Mouse (Mus musculus): ENCODE data around the gene Rilpl1.
"Not testable (repeated sequence)": the region's sequence is repeated elsewhere in the genome, so short reads cannot be mapped to it uniquely, and the experiment has no call there.

Rilpl1 gene

DNA sequence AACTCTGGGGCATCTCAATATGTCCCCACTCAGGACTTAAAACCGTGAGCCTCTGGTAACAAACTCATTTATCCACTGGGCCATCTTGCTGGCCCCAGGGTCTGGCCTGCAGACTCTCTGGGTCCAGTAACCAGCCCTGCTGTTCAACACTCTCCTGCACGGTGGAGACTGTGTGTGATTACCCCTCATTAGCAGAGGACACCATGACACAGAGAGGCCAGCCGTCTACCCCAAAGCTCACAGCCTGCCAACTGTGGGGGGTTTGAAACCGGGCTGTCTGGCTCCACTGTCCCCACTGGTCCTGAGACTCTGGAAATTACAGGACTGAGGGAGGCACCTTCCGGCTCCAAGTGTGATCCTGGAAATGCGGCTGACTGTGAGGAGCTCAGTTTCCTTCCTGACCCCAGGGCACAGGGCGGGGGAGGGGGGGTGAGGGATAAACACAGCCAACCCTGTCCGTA, 2.0 kb downstream of the Rilpl1 start:
- DNase-seq: no peak

DNA sequence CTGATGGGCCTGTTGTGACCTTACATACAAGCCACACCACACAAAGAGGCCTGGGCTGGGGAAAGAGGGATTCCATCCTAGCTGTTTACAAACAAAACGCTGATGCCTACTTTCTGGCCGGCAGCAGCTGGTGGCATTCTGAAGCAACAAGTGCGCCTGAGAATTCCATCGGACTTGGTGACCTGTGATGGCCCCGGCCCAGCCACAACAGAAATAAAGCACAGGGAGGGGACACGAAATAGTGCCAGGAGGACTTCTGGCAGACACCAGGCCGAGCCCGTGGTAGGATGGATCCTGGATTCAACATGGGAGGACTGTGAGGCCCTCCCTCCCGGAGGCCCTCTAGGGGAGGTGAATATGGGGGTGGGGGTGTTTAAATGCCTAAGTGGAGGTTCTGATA, 2.4 kb downstream of the Rilpl1 start:
- DNase-seq: no peak

DNA sequence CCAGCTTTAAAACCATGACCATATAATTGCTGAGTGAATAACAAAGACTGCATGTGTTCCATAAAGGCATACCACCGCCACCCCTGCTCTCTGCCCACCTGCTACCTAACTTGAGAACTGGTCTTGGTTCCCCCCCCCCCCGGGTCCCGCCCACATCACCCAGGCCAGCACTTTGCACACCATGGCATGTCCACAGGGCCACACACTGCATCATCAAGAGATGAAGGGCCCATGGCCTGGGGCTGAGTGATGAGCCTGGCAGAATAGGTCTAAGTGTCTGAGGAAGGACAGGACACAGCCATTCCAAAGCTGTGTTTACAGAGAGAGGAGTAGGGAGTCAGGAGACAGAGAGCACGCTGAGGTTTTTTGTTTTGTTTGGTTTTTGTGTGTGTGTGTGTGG, 2.8 kb downstream of the Rilpl1 start:
- DNase-seq: no peak

DNA sequence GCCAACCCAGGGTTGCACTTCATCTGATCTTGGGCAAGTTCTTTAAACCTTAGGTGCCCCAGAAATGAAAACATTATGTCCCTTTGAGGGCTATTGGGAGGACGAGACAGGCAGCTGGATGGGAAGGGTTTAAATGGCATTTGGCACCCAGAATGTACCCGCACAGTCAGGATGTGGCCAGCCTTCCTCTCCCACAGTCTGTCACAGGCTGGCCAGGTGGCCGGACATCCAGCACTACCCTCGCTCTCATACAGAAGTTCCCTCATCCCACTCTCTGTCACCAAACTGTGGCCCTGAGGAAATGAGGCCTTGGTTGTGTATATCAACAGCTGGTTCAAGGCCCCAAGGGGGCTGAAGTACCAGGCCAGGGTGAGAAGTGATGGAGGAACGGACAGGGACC, 6.2 kb downstream of the Rilpl1 start:
- DNase-seq: no peak

DNA sequence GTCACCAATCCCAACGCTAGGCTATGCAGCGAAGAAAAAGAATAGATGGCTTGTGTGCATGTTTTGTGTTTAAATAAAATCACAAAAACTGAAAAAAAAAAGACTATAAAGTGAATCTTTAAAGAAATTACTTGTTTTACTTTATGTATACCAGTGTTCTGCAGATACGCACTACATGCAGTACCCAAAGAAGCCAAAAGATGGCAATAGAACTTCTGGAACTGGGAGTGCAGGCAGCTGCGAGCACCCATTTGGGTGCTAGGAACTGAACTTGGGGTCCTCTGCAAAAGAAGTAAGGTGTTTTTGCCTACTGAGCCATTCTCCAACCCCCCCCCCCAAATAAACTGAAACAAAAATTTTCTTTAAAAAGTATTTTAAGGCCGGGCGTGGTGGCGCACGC, 8.2 kb downstream of the Rilpl1 start:
- no peak for DNase-seq

DNA sequence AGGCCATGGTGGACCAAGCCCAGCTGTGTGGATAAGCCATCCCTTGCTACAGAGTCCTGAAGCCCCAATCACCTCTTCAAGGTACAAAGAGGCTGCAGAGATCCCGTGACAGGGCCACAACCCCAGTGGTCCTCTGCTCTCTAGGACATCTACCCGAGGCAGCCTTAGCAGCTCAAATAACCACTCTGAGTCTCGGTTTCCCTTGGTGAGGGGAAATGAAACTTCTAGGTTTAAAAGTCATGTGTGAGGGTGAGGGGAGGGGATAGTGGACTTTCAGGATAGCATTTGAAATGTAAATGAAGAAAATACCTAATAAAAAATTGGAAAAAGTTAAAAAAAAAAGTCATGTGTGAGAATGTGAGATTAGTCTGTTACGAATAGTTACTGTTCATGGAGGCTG, 9.6 kb downstream of the Rilpl1 start:
- no peak for DNase-seq

DNA sequence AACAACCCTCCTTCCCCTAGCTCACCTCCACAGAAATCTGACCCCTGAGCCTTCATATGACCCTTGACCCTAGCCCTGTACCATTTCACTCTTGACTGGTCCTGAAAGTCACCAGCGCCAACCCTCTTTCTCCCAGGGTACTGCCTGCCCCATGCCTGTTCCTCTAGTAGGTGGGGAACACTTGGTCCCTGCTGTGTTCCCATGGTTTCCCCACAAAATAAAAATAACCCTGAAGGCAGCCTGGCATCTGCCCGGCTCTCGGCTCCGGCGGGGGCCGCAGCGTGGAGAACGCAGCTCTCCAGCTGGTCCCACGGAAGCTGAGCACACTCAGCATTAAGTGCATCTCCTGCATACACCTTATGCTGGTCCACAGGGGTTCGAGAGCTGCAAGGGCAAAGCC, 12.5 kb downstream of the Rilpl1 start:
- no peak for DNase-seq

DNA sequence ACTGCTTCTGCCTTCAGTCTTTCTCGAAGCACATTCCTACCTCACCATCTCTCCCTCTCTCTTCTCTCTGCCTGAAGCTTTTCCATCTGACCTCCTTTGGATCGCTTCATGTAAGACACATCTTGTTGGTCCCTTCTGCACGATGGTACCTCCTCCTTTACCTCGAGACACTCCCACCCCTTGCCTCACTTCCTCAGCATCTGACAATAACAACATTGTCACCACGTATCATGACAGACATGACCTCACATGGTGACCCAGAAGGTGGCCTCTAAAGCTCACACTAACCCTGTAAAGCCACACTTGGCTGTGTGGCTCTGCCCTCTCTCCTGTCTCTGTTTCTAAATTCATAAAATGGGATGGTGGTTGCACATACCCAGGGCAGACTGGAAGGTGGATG, 15.4 kb downstream of the Rilpl1 start:
- no peak for DNase-seq

DNA sequence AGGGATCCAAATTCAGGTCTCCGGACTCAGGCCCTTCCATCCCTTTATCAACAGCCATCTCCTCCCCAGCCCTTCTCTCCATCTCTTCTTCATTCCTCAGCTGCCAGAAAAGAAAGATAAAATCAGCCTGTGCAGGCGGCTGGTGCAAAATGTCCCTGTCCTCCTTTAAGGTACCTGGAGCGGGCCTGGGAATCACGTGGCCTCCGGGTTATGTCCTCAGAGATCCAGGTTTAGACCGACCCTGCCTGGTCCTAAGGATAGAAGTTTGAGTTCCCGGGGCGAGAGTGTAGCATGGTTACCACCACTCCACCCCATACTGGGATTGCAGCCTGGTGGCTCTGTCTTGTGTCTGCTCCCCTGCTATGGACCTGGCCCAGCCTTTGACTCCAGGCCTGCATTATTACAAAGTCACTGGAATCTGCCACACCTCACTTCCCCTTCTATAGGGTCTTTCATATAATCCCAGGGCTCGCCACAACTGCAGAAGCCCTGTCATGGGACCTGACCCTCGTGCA, 20.6 kb downstream of the Rilpl1 start:
- DNase-seq: no peak

DNA sequence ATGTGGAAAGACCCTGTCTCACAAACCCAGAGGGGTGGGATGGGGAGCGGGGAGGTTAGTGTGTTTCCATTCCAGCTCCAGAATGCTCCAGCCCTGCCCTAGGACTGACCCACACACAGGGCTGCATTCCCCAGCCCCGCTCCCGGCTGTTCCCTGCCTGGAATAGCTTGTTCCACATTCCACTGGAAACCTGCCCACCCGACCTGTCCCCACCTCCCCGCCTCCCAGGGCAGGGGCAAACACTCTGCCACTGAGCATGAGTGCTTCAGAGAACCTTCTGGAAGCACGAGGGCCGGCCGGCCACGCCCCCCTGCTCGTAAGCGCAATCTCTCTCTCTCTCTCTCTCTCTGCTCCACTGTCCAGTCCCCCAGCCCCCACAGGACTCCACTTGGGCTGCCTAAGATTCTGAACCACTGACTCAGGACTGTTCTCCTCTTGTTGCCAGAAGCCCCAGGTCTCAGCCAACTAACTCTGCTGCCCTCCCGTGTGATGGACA, 21.4 kb downstream of the Rilpl1 start:
- DNase-seq: peak; percentile 82

DNA sequence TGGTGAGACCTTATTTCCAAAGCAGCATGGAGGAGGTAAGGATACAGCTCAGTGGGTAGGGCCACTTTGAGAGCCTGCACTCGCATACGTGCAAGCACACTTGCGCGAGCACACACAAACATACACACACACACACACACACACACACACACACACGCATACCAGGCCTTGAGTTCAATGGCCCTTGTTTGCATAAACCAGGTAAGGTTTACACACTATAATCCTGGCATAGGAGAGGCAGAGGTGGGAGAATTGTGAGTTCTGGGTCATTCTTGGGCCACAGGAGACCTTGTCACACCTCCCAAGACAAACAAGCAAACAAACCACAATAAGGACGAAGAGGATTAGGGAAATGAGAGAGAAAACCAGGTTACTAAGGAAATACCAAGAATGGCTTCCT, 22.0 kb downstream of the Rilpl1 start:
- DNase-seq: no peak

DNA sequence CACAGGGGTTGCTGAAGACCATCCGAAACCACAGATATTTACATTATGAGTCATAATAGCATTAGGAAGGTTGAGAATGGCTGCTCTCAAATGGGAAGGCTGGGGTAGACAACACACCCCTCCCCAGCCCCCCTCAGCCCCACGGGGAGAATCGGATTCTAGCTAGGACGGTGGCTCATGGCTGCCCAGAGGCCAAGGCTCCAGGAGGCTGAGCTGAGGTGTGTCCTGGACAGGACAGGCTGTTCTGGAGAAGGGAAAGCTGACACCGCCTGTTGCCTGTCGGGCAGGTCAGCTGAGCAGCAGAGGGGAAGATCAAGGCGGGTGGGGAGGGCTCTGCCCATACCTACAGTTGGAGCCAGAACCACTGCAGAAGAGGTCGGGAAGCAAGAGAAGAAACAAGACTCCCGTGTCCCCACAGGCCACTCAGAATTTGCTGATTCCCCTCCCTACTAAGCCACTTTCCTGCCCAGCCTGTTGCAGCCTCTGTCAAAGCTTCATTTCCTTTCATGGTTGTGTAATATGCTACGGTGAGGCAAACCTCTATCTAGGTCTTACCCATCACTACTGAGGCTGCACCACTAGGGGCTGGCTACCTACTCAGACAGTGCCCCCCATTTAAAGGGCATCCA, 24.3 kb downstream of the Rilpl1 start:
- DNase-seq: no peak

DNA sequence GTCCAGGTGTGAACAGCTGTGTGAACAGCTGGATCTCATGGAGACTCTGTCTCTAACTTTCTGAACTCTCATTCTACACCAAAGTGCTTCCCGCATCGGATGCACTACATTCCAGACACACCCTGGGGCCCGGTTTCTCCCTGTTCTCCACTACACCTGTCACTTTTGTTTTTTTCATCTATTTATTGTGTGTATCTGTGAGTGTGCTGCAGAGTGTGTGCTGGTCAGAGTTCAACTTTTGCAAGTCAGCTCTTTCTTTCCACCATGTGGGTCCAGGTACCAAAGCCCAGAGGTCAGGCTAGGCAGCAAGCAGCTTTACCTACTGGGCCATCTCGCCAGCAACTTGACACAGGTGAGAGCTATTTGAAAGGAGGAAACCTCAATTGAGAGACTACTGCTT, 26.0 kb downstream of the Rilpl1 start:
- DNase-seq: no peak

DNA sequence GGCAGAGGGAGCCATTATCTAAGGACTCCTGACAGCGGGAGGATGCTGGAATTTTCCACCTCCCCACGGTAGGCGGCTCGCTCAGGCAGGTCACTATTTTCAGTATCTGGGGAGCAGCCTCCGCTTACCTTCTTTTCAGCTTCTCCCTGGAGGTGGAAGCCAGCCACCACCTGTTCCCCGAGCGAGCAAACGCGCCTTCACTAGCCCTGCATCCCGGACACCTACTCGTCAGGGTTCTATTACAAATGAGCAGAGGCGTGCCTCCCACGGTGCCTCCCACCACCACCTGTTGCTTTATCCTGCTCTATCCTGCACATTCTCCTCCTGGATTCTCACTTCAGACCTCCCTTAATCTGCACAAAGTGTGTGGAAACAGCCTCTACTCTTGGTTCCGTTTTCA, 27.4 kb downstream of the Rilpl1 start:
- DNase-seq: no peak

DNA sequence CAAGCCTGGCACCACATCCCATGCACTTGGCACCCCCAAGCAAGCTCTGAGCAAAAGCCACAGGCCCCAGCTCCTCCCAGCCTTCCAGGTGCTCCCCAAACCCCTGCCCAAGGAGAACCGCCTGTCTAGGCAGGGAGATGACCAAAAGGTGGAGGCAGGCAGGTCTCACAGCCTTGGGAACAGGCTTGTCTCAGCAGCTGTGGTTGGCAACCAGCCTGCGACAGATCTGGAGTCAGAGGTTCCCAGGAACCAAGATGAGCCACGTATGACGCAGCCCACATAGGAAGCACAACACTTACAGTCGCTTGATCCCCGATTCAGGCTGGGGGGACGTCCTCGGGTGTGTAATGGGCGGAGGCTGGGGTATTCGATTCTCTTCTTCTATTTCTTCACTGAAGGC, 29.6 kb downstream of the Rilpl1 start:
- DNase-seq: no peak

DNA sequence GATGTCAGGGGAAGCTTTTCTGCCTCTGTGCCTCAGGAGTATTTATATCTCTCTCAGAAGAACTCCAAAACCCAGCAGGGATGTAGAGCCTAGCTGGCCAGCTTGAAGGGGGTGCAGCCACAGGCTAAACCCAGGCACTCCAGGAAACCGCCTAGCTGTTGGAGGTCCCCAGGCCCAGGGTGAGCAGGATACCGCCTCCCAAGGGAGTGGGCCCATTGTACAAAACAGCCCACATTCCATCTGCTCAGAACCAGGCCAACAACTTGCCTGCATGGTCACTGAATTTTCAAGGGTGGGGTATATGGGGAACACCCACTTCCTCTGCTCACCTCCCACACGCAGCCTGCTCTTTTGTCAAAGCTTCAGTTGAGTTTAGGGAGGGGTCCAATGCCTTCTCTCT, 30.6 kb downstream of the Rilpl1 start:
- DNase-seq: no peak

DNA sequence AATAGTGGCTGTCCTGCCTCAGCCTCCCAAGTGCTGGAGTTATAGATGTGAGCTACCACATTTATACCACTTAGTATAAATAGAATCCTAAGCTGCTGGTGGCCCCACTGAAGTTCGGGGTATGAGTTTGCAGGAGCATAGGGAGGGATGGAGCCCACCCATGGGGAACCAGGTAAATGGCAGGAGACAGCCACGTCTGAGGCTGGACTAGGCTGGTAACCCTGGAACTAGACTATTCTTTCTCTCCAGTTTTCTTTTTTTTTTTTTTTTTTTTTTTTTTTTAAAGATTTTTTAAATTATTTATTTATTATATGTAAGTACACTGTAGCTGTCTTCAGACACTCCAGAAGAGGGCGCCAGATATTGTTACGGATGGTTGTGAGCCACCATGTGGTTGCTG, 31.2 kb downstream of the Rilpl1 start:
- DNase-seq: not testable (repeated sequence)

DNA sequence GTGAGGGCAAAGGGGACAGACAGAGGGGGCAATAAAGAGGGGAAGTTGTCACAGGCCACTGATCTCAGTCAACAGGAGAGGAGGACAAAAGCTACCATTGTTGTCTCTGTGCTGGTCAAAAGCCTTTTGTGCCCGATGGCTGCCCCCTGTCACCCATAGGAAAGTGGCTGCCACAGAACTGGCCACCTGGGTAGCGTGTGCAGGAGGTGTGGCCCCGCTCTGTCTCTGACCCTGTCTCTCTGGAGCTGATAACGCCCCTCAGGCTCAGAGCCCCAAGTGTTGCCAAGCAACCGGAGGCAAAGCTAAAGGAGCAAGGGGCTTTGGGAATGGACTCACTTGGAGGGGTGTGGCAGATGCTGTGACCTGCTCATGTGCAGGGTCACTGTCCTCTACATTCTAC, 32.2 kb downstream of the Rilpl1 start:
- no peak for DNase-seq

DNA sequence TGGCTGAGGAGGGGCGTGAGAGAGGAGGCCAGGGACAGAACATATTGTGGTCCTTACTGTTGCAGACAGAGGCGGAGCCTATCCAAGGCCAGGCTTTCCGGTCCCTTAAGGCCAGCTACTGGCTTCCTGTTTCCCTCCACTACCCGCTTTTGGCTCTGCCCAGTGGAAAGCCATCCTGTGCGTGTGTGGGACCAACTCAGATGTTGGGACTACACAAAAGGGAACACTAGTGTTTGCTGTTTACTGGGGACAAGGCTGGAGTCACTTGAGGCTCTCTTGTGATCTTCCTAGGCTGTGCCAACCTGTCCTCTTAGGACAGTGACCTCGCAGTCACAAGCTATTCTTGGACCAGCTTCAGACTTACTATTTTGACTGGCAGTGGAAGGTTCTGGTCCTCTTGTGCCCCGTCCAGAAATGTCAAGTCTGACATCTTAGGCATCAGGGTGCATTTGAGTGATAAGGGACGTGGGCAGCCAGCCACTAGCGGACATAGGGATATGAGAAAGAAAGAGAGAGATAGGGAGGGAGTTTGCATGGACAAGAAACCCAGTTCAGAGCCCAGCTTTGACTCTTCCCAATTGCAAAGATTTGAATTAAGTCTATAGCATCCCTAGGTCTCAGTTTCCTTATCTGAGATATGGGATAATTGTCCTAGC, 32.8 kb downstream of the Rilpl1 start:
- no peak for DNase-seq

DNA sequence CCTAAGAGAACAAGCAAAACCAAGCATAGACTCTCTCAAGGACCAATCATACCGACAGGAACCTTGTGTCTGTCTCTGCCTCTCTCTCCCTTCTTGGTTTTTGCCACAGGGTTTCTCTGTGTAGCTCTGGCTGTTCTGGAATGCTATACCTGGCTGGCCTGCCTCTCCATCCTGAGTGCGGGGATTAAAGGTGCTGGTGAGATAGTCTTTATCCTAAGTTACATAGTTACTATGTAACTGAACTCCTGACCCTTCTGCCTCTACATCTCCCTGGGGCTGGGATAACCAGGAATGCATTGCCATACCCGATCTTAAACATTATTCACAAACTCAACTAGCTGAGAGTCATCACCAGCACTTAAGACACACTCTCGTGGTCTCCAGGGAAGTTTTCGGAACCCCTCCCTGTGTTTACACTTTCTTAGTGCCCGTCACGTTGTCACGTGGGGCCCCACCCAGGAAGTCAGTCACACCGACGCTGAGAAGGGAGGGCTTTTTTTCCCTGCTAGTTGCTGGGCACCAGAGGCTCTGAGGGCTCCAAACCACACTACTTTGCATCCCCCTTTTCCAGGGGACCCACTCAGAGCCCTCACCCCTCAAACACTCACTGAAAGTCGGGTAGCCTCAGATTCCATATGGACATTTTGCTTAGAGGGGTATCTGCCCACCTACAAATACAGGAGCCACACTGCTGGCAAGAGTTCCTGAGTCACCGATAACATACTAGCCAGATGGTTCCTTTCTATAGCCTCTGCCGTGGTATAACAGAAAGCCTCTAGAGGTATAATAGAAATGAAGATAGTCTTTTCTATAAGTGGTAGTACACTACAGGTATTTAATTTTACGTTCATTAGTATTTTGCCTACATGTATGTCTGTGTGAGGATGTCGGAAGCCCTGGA, 34.3 kb downstream of the Rilpl1 start:
- no peak for DNase-seq

DNA sequence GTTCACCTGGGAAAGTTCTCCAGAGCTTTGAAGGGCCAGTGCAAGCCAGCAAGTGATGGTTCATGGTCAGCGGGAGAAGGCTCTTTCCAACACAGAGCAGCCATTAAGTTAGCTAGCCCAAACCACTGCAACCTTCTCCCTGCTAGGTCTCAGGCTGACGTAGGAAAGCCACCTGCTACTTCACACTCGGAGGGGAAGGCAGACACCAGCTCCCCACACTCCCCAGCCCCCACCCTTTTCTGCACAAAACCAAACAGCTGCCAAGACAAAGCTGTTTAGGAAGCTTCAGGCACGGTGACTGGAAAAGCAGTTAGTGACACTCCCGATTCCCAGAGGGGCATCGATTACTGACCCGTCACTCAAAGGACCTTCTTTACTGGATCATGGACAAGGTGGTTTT, 35.6 kb downstream of the Rilpl1 start:
- no peak for DNase-seq

DNA sequence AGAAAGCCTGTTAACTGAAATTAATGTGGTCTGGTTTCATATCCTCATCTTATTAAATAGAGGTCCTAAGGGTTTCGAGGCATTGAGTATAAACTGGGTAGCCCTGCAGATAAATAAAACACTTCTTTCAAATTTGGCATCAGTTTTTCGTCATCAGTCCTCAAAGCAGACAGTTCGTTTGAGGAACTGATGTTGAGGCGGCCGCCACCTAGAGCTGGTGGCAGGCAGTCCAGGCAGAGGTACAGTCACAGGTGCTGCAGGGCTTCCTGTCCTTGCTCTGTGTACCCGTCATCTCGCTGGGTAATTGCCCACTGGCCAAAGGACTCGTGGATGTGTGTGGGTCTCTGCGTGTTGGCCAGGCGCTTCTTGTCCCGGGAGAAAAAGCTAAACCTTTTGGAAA, 37.7 kb downstream of the Rilpl1 start:
- no peak for DNase-seq

DNA sequence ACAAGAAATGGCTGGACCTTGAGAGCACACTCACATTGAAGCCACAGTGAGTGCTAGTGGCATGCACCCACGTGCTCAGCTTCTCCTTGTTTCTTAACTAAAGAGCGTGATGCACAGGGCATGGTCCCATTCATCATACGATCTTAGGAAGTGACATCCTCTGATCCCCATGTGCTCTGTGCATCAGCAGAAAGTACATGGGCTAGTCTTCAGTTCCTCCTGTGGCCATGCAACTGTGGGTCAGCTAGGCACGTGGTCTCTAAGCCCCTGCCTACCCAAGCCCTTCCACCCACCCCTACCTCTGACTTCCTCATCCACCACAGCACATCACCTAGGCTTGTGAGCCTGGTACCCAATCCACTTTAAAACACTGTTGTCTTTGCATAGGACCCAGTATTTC, 38.6 kb downstream of the Rilpl1 start:
- DNase-seq: no peak

DNA sequence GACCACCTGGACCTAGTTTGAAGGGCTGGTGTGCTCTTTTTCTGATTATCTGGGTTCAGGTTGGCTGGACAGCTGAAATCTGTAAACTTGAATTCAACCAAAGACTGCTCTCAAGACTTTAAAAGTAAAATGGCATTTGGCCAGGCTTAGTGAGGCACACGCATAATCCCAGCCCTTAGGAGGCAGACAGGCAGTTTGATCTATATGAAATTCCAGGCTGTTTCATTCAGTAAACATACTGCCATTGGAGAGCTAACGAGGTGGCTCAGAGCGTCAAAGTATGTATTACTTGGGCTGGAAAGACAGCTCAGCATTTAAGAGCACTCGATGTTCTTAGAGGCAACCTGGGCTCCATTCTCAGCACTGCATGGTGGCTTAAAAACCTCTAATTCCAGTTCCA, 39.5 kb downstream of the Rilpl1 start:
- DNase-seq: no peak
